Mouse (Mus musculus) spleen, postnatal 4 days (tissue): ENCODE measurements around the gene Gcnt1.

Experiments
- DNase-seq, 2 experiments: peaks; one replicate each; pipeline ENCODE4 v3.0.0; 2022; ENCODE audit warnings: low spot score in 2 of 2

Gene Gcnt1

GRCm38 (mm10) chr19:17366364-17367090 lies 6.1 kb downstream of the Gcnt1 start:
- no peak for DNase-seq

GRCm38 (mm10) chr19:17364741-17365140 lies 7.9 kb downstream of the Gcnt1 start:
- DNase-seq, result peak; percentile 64 to 73

DNA sequence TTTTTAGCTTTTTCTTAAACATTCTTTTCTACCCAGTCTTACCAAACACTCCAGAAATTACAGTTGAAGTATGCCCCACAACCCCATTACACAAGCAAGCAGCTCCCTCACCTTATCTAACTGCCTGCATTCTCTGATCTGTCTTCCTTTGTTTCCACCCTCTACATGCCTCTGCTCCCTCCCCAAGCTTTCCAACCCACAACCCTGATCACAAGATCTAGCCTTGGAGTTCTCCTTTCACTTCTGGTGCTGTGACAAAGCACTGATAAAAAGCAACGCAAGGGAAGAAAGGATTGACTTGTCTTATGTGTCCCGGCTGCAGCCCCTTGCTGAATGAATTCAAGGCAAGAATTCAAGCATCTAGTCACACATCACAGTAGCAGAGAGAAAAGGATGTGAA lies 11.5 kb downstream of the Gcnt1 start:
- no peak for DNase-seq

- DNase-seq, result no peak
These were observed 13.2 kb downstream of the Gcnt1 start for GRCm38 (mm10) chr19:17359315-17359890.

- DNase-seq, result no peak
These were observed 15.3 kb downstream of the Gcnt1 start for GRCm38 (mm10) chr19:17357391-17357790.

- DNase-seq, result no peak
These were observed 15.7 kb downstream of the Gcnt1 start for GRCm38 (mm10) chr19:17356932-17357331.

DNA sequence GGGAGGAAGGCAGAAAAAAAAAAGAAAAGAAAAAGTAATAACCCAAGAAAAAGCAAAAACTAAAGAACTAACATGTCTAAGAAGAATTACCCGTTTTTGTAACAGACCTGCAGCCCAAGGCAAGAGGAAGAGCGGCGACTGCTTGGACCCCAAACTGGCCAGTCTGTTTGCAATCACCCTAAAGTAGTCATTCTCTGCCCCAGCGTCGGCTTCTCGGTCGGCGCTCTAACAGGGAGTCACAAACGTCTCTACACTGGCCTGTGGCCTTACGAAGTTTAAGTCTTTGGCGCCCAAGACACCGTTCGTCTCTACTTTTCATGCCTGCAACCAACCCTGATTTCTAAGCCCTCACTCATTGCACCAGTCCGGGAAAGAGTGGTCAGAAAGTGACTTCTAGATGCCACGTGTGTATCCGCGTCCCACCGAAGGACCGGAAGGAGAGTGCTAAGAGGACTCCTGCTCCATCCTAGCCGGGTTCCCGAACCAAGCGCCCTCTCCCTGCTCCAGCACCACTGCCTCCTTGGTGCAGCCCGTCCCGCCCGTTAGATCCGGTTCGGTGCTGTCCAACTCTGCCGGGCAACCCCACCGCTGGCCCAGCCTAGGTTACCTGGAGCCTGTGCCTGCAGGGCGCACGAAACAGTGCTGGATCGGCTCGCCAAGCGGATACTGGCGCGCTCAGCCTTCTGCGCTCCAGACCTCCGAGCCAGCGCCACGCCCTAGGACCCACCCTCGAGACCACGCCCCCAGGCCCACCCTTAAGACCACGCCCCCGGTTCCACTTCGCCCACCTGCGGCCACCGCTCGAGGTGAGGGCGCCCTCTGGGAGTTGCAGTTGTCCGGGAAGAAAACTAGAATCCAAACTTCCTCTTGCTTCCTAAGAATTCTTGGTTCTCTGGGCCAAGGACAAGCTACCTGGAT lies 16.4 kb downstream of the Gcnt1 start:
- peak; percentile 93 to 95 for DNase-seq

DNA sequence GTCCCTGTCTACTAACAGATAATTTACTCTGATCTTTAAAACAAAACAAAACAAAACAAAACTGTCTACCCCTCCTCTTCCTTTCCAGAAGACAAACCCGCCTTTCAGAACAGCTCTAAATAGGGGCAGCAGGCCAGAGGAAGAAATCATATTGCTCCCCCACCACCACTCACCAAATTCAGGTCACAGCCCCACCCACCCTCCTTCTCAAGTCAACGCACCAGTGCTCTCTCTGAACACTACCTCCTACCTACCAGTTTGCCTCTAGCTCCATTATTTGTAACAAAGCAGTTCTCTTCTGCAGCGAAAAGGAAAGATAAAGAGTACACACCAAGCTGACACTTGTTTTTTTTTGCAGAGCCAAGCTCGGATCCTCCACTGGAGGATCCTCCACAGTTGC lies 17.3 kb downstream of the Gcnt1 start:
- peak; percentile 37 to 67 for DNase-seq

DNA sequence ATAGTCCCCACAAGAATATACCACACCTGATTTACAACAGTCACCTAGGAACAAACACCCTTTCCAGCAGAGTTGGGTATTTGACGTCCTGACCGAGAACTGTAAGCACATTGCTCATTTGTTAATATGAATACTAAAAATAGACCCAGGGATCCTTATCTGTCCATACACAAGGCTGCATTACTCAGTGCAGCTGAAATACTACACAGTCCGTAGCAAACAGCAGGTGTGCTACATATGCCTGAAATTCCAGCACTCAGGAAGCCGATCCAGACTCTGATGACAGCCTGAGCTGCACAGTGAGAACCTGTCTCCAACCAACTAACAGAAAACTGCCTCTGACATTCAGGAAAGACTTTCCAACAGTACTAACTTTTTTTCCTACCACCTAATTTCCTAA lies 17.8 kb downstream of the Gcnt1 start:
- peak in 1 of 2 experiments; percentile 56 for DNase-seq

GRCm38 (mm10) chr19:17354362-17354761 lies 18.3 kb downstream of the Gcnt1 start:
- peak in 1 of 2 experiments; percentile 55 for DNase-seq

- peak in 1 of 2 experiments; percentile 52 for DNase-seq
These were observed 18.9 kb downstream of the Gcnt1 start for GRCm38 (mm10) chr19:17353727-17354126.

DNA sequence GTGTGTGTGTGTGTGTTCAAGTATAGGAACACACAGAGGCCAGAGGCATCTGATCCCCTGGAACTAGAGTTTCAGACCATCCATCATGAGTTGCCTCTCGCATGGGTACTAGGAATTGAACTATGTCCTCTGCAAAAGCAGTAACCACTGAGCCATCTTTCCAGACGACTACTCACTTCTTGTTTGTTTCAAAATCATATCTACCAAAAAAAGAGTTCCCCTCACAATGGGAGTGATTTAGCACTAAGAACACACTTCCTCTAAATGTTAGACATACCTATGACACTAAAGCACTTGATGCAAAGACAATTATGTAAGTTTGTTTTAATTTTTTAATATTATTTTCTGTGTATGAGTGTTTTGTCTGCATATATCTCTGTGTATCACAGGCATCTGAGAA lies 24.8 kb downstream of the Gcnt1 start:
- DNase-seq, result no peak

DNA sequence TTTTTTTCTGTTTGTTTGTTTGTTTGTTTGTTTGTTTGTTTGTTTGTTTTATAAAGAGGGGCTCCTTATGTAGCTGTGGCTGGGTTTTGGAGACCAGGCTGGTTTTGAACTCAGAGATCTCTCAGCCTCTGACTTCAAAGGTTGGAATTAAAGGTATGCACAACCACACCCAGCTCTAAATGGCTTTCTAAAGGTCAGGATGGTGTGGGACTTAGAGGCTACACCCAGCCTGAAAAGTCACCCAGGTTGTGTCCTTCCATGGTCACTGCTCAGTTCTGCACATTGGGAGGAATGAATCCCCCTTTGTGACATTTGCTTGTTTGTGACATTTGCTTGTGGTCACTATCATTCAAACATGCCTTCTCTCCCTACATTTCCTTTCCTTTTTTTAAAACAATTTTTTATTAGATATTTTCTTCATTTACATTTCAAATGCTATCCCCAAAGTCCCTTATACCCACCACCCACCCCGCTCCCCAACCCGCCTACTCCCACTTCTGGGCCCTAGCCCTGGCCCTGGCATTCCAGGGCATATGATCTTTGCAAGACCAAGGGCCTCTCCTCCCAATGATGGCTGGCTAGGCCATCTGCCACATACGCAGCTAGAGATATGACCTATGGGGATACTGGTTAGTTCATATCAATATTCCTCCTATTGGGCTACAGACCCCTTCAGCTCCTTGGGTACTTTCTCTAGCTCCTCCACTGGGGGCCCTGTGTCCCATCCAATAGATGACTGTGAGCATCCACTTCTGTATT lies 25.7 kb downstream of the Gcnt1 start:
- DNase-seq, result no peak

GRCm38 (mm10) chr19:17344881-17345280 lies 27.8 kb downstream of the Gcnt1 start:
- DNase-seq, result no peak

DNA sequence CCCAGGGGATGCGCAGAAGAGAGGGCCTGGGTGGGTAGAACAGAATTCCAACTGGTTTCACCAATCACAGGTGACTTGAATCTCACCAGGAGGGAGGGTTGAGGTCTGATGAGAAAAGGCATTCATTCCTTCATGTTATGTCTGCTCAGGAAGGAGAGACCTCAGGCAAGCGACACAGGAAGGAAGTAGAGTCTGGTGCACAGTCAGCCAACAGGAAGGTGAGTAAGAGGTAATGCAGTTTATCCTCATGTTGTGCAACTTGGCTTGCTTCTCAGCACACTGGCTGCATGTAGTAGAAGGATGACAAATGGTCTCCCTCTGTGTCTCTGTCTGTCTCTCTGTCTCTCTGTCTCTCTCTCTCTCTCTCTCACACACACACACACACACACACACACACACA lies 33.1 kb downstream of the Gcnt1 start:
- no peak for DNase-seq

- DNase-seq, result no peak
These were observed 35.5 kb downstream of the Gcnt1 start for GRCm38 (mm10) chr19:17337057-17337679.

GRCm38 (mm10) chr19:17336646-17337045 lies 36.0 kb downstream of the Gcnt1 start:
- no peak for DNase-seq

- peak in 1 of 2 experiments; percentile 41 for DNase-seq
These were observed 37.9 kb downstream of the Gcnt1 start for GRCm38 (mm10) chr19:17334644-17335333.

- no peak for DNase-seq
These were observed 39.6 kb downstream of the Gcnt1 start for GRCm38 (mm10) chr19:17333043-17333442.

- peak in 1 of 2 experiments; percentile 53 for DNase-seq
These were observed 43.7 kb downstream of the Gcnt1 start for GRCm38 (mm10) chr19:17328916-17329315.
